Mouse (Mus musculus) olfactory bulb, adult 2 months (tissue): ENCODE results near the gene Nfe2.

Experiments
- CTCF ChIP-seq: fragments of 200-500 bp; IDR thresholded peaks from 2 replicates; pipeline ENCODE4 v1.5.1; 2012; ENCODE audit warnings: low read depth, mild to moderate bottlenecking, low read length, moderate library complexity; ENCODE audit not compliant: insufficient read depth
- POLR2A ChIP-seq: fragments of 200-500 bp; IDR thresholded peaks from 2 replicates; pipeline ENCODE4 v1.6.1; 2012; ENCODE audit warnings: mild to moderate bottlenecking, low read depth, low read length, moderate library complexity; ENCODE audit not compliant: insufficient read depth

DNA sequence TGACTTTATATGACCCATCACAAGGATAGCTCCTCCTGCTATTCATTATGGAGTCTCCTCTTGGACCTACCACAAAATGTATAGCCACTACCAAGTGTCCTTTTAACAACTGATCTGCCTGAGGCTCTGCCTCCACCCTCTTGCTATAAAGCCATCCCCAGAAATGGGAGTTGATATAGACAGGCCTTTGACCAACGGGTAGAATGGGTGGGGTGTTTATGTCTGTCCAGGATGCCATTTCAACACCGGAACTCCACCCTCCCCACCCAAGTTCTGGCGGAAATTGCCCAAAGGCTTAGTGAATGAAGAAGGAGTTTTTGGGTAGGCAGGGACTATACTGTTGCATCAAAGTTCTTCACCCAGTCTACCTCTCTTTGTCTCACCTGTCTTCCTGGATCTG lies 5.5 kb downstream of the Nfe2 start:
- TF ChIP-seq CTCF, result no peak
- no peak for TF ChIP-seq POLR2A
